Mouse (Mus musculus): Measurements from ENCODE around the gene Trim63. TPM values are rescaled to one million over a fixed set of nuclear protein-coding genes. Genes with fewer than 3 reads are reported as not detected.

Trim63 gene
- polyA plus RNA-seq, 1 experiment from 2014 or later = 1.4 TPM

GRCm38 (mm10) chr4:134307367-134308072, 7.4 kb upstream of the Trim63 start:
- H3K4me1 ChIP-seq (replicated peaks; ENCODE audit: control insufficient read depth, insufficient read depth, low read length) = 0 out of 2 replicates have a peak, but pooled peaks cover 5% of the 10 kb centered on the region
- H3K9ac ChIP-seq (ENCODE audit: low read depth, low read length) = no peak overlapping the region
- no peak overlapping the region for H3K4me3 ChIP-seq (ENCODE audit: low read depth, low read length)
- H3K9me3 ChIP-seq (ENCODE audit: control insufficient read depth) = no peaks in the 10 kb centered on the region
- peak overlapping the region; percentile 52 for H3K4me2 ChIP-seq (replicated peaks; ENCODE audit: low read depth)
- H3K27me3 ChIP-seq (replicated peaks; ENCODE audit: control insufficient read depth, insufficient read depth, low read length) = no peaks in the 10 kb centered on the region
- H3K36me3 ChIP-seq (ENCODE audit: control insufficient read depth, insufficient read depth) = no peaks in the 10 kb centered on the region
- peak; percentile 83 for TF ChIP-seq CTCF (IDR thresholded peaks at IDR 0.05; ENCODE audit: low read depth)
- WGBS = 4% methylated on average over 12 of the region's 12 CpGs
- peak; percentile 82 for ATAC-seq
- peak overlapping the region; percentile 17 for H3K27ac ChIP-seq (ENCODE audit: low read depth, low read length)

GRCm38 (mm10) chr4:134310106-134310505, 4.8 kb upstream of the Trim63 start:
- ATAC-seq = no peak
- Histone ChIP-seq H3K4me1 (replicated peaks; ENCODE audit: control insufficient read depth, insufficient read depth, low read length) (0 out of 2 replicates have a peak, but pooled peaks cover 5% of the 10 kb centered on the region), H3K4me2 (replicated peaks; ENCODE audit: low read depth) (no peak overlapping the region), H3K9ac (ENCODE audit: low read depth, low read length) (no peak overlapping the region), H3K27me3 (replicated peaks; ENCODE audit: control insufficient read depth, insufficient read depth, low read length) (no peaks in the 10 kb centered on the region), H3K36me3 (ENCODE audit: control insufficient read depth, insufficient read depth) (no peaks in the 10 kb centered on the region), H3K9me3 (ENCODE audit: control insufficient read depth) (no peaks in the 10 kb centered on the region), H3K27ac (ENCODE audit: low read depth, low read length) (no peak overlapping the region), H3K4me3 (ENCODE audit: low read depth, low read length) (no peak overlapping the region)
- WGBS = 84% methylated on average over 7 of the region's 7 CpGs
- no peak for TF ChIP-seq CTCF (IDR thresholded peaks at IDR 0.05; ENCODE audit: low read depth)

GRCm38 (mm10) chr4:134310656-134311055, 4.3 kb upstream of the Trim63 start:
- no peak overlapping the region for H3K4me3 ChIP-seq (ENCODE audit: low read depth, low read length)
- H3K9ac ChIP-seq (ENCODE audit: low read depth, low read length) = no peak overlapping the region
- no peaks in the 10 kb centered on the region for H3K9me3 ChIP-seq (ENCODE audit: control insufficient read depth)
- H3K27ac ChIP-seq (ENCODE audit: low read depth, low read length) = no peak overlapping the region
- ATAC-seq = no peak
- no peak overlapping the region for H3K4me2 ChIP-seq (replicated peaks; ENCODE audit: low read depth)
- H3K4me1 ChIP-seq (replicated peaks; ENCODE audit: control insufficient read depth, insufficient read depth, low read length) = 0 out of 2 replicates have a peak, but pooled peaks cover 5% of the 10 kb centered on the region
- TF ChIP-seq CTCF (IDR thresholded peaks at IDR 0.05; ENCODE audit: low read depth) = no peak
- no peaks in the 10 kb centered on the region for H3K27me3 ChIP-seq (replicated peaks; ENCODE audit: control insufficient read depth, insufficient read depth, low read length)
- WGBS = 91% methylated on average over 9 of the region's 9 CpGs
- no peaks in the 10 kb centered on the region for H3K36me3 ChIP-seq (ENCODE audit: control insufficient read depth, insufficient read depth)

- no peak for TF ChIP-seq CTCF (IDR thresholded peaks at IDR 0.05; ENCODE audit: low read depth)
- no peak overlapping the region for H3K9ac ChIP-seq (ENCODE audit: low read depth, low read length)
- H3K27ac ChIP-seq (ENCODE audit: low read depth, low read length) = no peak overlapping the region
- no peak overlapping the region for H3K4me3 ChIP-seq (ENCODE audit: low read depth, low read length)
- H3K27me3 ChIP-seq (replicated peaks; ENCODE audit: control insufficient read depth, insufficient read depth, low read length) = no peaks in the 10 kb centered on the region
- no peaks in the 10 kb centered on the region for H3K36me3 ChIP-seq (ENCODE audit: control insufficient read depth, insufficient read depth)
- H3K4me2 ChIP-seq (replicated peaks; ENCODE audit: low read depth) = no peak overlapping the region
- WGBS = 85% methylated on average over 9 of the region's 9 CpGs
- 0 out of 2 replicates have a peak, but pooled peaks cover 5% of the 10 kb centered on the region for H3K4me1 ChIP-seq (replicated peaks; ENCODE audit: control insufficient read depth, insufficient read depth, low read length)
- ATAC-seq = no peak
- H3K9me3 ChIP-seq (ENCODE audit: control insufficient read depth) = no peaks in the 10 kb centered on the region
These were observed 3.1 kb upstream of the Trim63 start for GRCm38 (mm10) chr4:134311784-134312183.

- ATAC-seq = no peak
- Histone ChIP-seq H3K9ac (ENCODE audit: low read depth, low read length) (no peak overlapping the region), H3K27ac (ENCODE audit: low read depth, low read length) (no peak overlapping the region), H3K4me3 (ENCODE audit: low read depth, low read length) (no peak overlapping the region), H3K27me3 (replicated peaks; ENCODE audit: control insufficient read depth, insufficient read depth, low read length) (no peaks in the 10 kb centered on the region), H3K9me3 (ENCODE audit: control insufficient read depth) (no peaks in the 10 kb centered on the region), H3K4me2 (replicated peaks; ENCODE audit: low read depth) (no peak overlapping the region), H3K36me3 (ENCODE audit: control insufficient read depth, insufficient read depth) (no peaks in the 10 kb centered on the region), H3K4me1 (replicated peaks; ENCODE audit: control insufficient read depth, insufficient read depth, low read length) (0 out of 2 replicates have a peak, but pooled peaks cover 2% of the 10 kb centered on the region)
- WGBS = 89% methylated on average over 5 of the region's 5 CpGs
- TF ChIP-seq CTCF (IDR thresholded peaks at IDR 0.05; ENCODE audit: low read depth) = no peak
These were observed 2.6 kb upstream of the Trim63 start for GRCm38 (mm10) chr4:134312341-134312740.

- Histone ChIP-seq H3K27ac (ENCODE audit: low read depth, low read length) (no peak overlapping the region), H3K9me3 (ENCODE audit: control insufficient read depth) (no peaks in the 10 kb centered on the region), H3K4me1 (replicated peaks; ENCODE audit: control insufficient read depth, insufficient read depth, low read length) (no peaks in the 10 kb centered on the region), H3K4me3 (ENCODE audit: low read depth, low read length) (no peak overlapping the region), H3K9ac (ENCODE audit: low read depth, low read length) (no peak overlapping the region), H3K4me2 (replicated peaks; ENCODE audit: low read depth) (no peak overlapping the region), H3K36me3 (ENCODE audit: control insufficient read depth, insufficient read depth) (no peaks in the 10 kb centered on the region), H3K27me3 (replicated peaks; ENCODE audit: control insufficient read depth, insufficient read depth, low read length) (no peaks in the 10 kb centered on the region)
- no peak for ATAC-seq
- 93% methylated on average over 6 of the region's 6 CpGs for WGBS
- TF ChIP-seq CTCF (IDR thresholded peaks at IDR 0.05; ENCODE audit: low read depth) = peak; percentile 63
These were observed 2.0 kb upstream of the Trim63 start for GRCm38 (mm10) chr4:134312901-134313300.
